Mouse (Mus musculus): ENCODE data around the gene Dpf1.

DNA sequence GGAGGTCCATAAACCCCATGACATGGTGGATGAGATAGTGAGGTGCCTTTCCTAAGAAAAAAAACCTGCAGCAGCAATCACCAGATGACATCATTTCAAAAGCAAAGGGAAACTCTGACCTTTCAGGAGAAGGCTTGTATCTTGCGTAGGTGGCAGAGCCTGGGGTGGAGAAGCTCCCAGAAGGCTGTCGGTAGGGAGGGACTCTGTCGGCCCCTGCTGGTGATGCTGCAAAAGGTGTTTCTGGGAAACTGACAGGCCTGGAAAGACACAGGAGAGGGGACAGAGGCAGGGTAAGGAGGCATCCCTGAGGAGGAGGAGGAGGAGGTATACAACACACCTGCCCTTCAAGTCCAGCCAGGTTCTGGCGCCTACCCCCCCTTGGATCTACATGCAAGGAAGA, 60.3 kb downstream of the Dpf1 start:
- no peak for TF ChIP-seq CTCF (IDR thresholded peaks at IDR 0.05; ENCODE audit: low read depth, low read length)
- no peak for TF ChIP-seq POLR2A (IDR thresholded peaks at IDR 0.05; ENCODE audit: borderline replicate concordance, low read depth, low read length)
